Mouse (Mus musculus): ENCODE measurements around the gene Tor1b.

Gene Tor1b

GRCm38 (mm10) chr2:30994853-30995252, 42.1 kb downstream of the Tor1b start:
- no peak for DNase-seq

GRCm38 (mm10) chr2:30995432-30995996, 42.8 kb downstream of the Tor1b start:
- peak; percentile 64 for DNase-seq

- DNase-seq, result no peak
Measured at GRCm38 (mm10) chr2:30998443-30999260, 45.9 kb downstream of the Tor1b start.

- DNase-seq, result no peak
Measured at GRCm38 (mm10) chr2:31002857-31003256, 50.1 kb downstream of the Tor1b start.

GRCm38 (mm10) chr2:31005453-31005852, 52.7 kb downstream of the Tor1b start:
- DNase-seq, result no peak

GRCm38 (mm10) chr2:31006434-31006833, 53.7 kb downstream of the Tor1b start:
- DNase-seq, result no peak

GRCm38 (mm10) chr2:31007208-31007607, 54.4 kb downstream of the Tor1b start:
- no peak for DNase-seq

All from lung, postnatal 10 days (tissue).